Mouse (Mus musculus) bone marrow macrophage, adult 2 months (primary cell): ENCODE measurements around the gene Adgrl2.

Experiments
- CTCF ChIP-seq: IDR thresholded peaks from 2 replicates; pipeline ENCODE4 v1.5.1; 2012; ENCODE audit warnings: low read depth, mild to moderate bottlenecking, low read length, moderate library complexity
- POLR2A ChIP-seq: IDR thresholded peaks from 2 replicates; pipeline ENCODE4 v1.6.1; 2012; ENCODE audit warnings: mild to moderate bottlenecking, low read depth, low read length, borderline replicate concordance

DNA sequence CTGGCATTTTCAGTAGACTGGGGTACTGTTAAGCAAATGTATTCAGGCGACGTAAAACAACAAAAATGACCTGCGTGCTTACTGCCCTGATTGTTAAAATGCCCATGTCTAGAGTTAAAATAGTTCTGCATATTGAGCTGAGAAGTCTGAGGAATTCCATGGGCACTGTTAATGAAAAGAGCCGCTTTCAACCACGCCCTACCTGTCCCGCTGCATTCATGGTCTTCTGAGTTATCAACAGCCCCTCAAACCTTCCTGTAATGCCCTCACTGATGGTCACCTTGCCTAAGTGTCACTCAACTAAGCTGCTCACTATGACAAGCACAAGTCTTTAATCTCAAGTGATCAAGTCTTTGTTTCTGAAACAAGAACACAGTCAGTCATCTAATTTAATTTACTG lies 12.5 kb downstream of the Adgrl2 start:
- TF ChIP-seq CTCF (no peak), POLR2A (no peak)
